Mouse (Mus musculus): ENCODE data around the gene 4933416C03Rik.

GRCm38 (mm10) chr10:116130401-116130800 is 16.7 kb upstream of the 4933416C03Rik start:
- TF ChIP-seq GATA1 (IDR thresholded peaks at IDR 0.05; ENCODE audit: borderline replicate concordance, low read length) (no peak), CTCF (IDR thresholded peaks at IDR 0.05; ENCODE audit: low read depth, low read length) (no peak), GATA2 (IDR thresholded peaks at IDR 0.05; ENCODE audit: borderline replicate concordance, low read depth, low read length) (no peak), TAL1 (conservative IDR thresholded peaks at IDR 0.05; ENCODE audit: low read depth, low read length) (no peak), POLR2AphosphoS5 (IDR thresholded peaks at IDR 0.05; ENCODE audit: insufficient replicate concordance, low read depth, low read length) (no peak)

Data from G1E (cell line).